Mouse (Mus musculus): ENCODE measurements around the gene Ncoa4. TPM values are rescaled to one million over a fixed set of nuclear protein-coding genes. Genes with fewer than 3 reads are reported as not detected.
A peak's percentile ranks its signal among the peaks of the same experiment; 100 is the strongest.
"Not testable (repeated sequence)": the region's sequence is repeated elsewhere in the genome, so short reads cannot be mapped to it uniquely, and the experiment has no call there.

Gene Ncoa4
- total and polyA plus RNA-seq, 2 experiments, result 39.6 to 134 TPM

DNA sequence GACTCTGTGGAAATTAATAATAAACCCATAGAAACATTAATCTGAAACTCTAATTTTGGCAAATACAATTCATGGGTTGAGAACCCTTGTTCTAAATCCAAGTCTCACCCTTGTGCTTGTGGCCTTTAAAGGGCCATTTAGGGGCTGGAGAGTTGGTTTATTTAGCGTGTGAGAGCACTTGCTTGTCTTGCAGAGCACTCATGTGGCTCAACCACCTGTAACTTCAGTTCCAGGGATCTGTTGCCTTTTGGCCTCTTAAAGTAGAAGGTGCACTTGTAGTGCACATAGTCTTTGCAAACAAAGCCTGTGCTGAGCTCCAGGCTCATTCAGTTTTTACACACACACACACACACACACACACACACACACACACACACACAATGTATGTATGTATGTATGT lies 7.2 kb downstream of the Ncoa4 start:
- Histone ChIP-seq H3K79me2 (ENCODE audit: control insufficient read depth, insufficient read depth, low read length) (peaks cover 50% of the 10 kb centered on the region; the same call in 1 of the 2 replicates), H3K4me1 (ENCODE audit: control insufficient read depth, insufficient read depth, low read length) (peaks cover 31% of the 10 kb centered on the region), H3K36me3 (ENCODE audit: control insufficient read depth, insufficient read depth, low read length) (peaks cover 15% of the 10 kb centered on the region), H3K27me3 (ENCODE audit: control insufficient read depth, insufficient read depth, low read length) (no peaks in the 10 kb centered on the region), H3K4me3 (ENCODE audit: insufficient read depth, low read depth, low read length) (peak overlapping the region; percentile 36), H3K9ac (ENCODE audit: low read depth, low read length) (peak overlapping the region; percentile 48; the same call in 1 of the 2 replicates), H3K27ac (replicated peaks; ENCODE audit: insufficient read depth, low read depth, low read length) (peak overlapping the region; percentile 59)
- 23% methylated on average over 1 of the region's 1 CpGs for WGBS
- TF ChIP-seq POLR2A (IDR thresholded peaks at IDR 0.05; ENCODE audit: extremely low read depth, insufficient read depth, low read length) (no peak), CTCF (IDR thresholded peaks at IDR 0.05; ENCODE audit: low read depth, low read length) (no peak)
- peak; percentile 61 for DNase-seq (ENCODE audit: extremely low read depth, low read depth, low spot score)

- H3K9ac ChIP-seq (ENCODE audit: low read depth, low read length), result no peak overlapping the region
- H3K79me2 ChIP-seq (ENCODE audit: control insufficient read depth, insufficient read depth, low read length), result peaks cover 45% of the 10 kb centered on the region; the same call in 1 of the 2 replicates
- WGBS, result 76% methylated on average over 5 of the region's 5 CpGs
- H3K4me3 ChIP-seq (ENCODE audit: insufficient read depth, low read depth, low read length), result no peak overlapping the region
- H3K4me1 ChIP-seq (ENCODE audit: control insufficient read depth, insufficient read depth, low read length), result peaks cover 27% of the 10 kb centered on the region
- H3K27ac ChIP-seq (replicated peaks; ENCODE audit: insufficient read depth, low read depth, low read length), result no peak overlapping the region
- H3K36me3 ChIP-seq (ENCODE audit: control insufficient read depth, insufficient read depth, low read length), result peaks cover 20% of the 10 kb centered on the region
- H3K27me3 ChIP-seq (ENCODE audit: control insufficient read depth, insufficient read depth, low read length), result no peaks in the 10 kb centered on the region
- TF ChIP-seq CTCF (IDR thresholded peaks at IDR 0.05; ENCODE audit: low read depth, low read length) (no peak), POLR2A (IDR thresholded peaks at IDR 0.05; ENCODE audit: extremely low read depth, insufficient read depth, low read length) (no peak)
- no peak for DNase-seq (ENCODE audit: extremely low read depth, low read depth, low spot score)
Measured at GRCm38 (mm10) chr14:32167326-32167725, 7.7 kb downstream of the Ncoa4 start.

DNA sequence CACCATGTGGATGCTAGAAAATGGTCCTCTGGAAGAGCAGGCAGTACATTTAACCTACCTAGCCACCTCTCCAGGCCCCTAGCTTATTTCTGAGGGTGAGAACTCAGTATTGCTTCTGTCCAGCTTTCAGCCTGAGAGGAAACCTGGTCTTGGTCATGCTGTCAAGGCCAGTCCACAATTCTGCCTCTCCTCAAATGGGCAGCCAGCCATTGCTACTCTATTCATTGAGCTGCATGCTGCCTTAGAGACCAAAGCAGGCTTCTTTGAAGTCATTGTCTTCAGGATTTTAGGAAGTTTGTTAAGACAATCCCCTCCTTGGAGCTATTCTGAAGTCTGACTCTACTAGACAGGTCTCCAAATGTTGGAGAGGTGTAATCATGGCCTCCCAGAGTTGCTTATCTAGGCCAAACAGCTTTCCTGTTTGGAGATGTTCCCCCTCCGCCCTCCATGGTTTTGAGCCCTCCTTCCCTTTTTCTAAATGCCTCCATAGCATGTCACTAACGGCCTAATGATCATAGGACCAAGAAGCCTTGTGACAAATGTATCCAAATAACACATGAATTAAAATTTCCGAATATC lies 9.1 kb downstream of the Ncoa4 start:
- Histone ChIP-seq H3K36me3 (ENCODE audit: control insufficient read depth, insufficient read depth, low read length) (peaks cover 32% of the 10 kb centered on the region), H3K9ac (ENCODE audit: low read depth, low read length) (peak overlapping the region; percentile 34; the same call in 1 of the 2 replicates), H3K79me2 (ENCODE audit: control insufficient read depth, insufficient read depth, low read length) (peaks cover 39% of the 10 kb centered on the region; the same call in 1 of the 2 replicates), H3K4me1 (ENCODE audit: control insufficient read depth, insufficient read depth, low read length) (peaks cover 21% of the 10 kb centered on the region), H3K4me3 (ENCODE audit: insufficient read depth, low read depth, low read length) (no peak overlapping the region), H3K27ac (replicated peaks; ENCODE audit: insufficient read depth, low read depth, low read length) (peak overlapping the region; percentile 64), H3K27me3 (ENCODE audit: control insufficient read depth, insufficient read depth, low read length) (no peaks in the 10 kb centered on the region)
- 76% methylated on average over 3 of the region's 3 CpGs for WGBS
- DNase-seq (ENCODE audit: extremely low read depth, low read depth, low spot score), result no peak
- TF ChIP-seq POLR2A (IDR thresholded peaks at IDR 0.05; ENCODE audit: extremely low read depth, insufficient read depth, low read length) (no peak), CTCF (IDR thresholded peaks at IDR 0.05; ENCODE audit: low read depth, low read length) (no peak)

GRCm38 (mm10) chr14:32170137-32170536 lies 10.5 kb downstream of the Ncoa4 start:
- Histone ChIP-seq H3K27ac (replicated peaks; ENCODE audit: insufficient read depth, low read depth, low read length) (no peak overlapping the region), H3K9ac (ENCODE audit: low read depth, low read length) (no peak overlapping the region)

GRCm38 (mm10) chr14:32175310-32175709 lies 15.6 kb downstream of the Ncoa4 start:
- Histone ChIP-seq H3K4me1 (ENCODE audit: control insufficient read depth, insufficient read depth, low read length) (peaks cover 5% of the 10 kb centered on the region; the same call in 1 of the 2 replicates), H3K9ac (ENCODE audit: low read depth, low read length) (no peak overlapping the region), H3K79me2 (ENCODE audit: control insufficient read depth, insufficient read depth, low read length) (peaks cover 4% of the 10 kb centered on the region; the same call in 1 of the 2 replicates), H3K27me3 (ENCODE audit: control insufficient read depth, insufficient read depth, low read length) (no peaks in the 10 kb centered on the region), H3K4me3 (ENCODE audit: insufficient read depth, low read depth, low read length) (no peak overlapping the region), H3K27ac (replicated peaks; ENCODE audit: insufficient read depth, low read depth, low read length) (no peak overlapping the region), H3K36me3 (ENCODE audit: control insufficient read depth, insufficient read depth, low read length) (peaks cover 57% of the 10 kb centered on the region)
- TF ChIP-seq POLR2A (IDR thresholded peaks at IDR 0.05; ENCODE audit: extremely low read depth, insufficient read depth, low read length) (no peak), CTCF (IDR thresholded peaks at IDR 0.05; ENCODE audit: low read depth, low read length) (no peak)
- 86% methylated on average over 2 of the region's 2 CpGs for WGBS
- no peak for DNase-seq (ENCODE audit: extremely low read depth, low read depth, low spot score)

More at GRCm38 (mm10) chr14:32170137-32170536, 10.5 kb downstream of the Ncoa4 start:
- Histone ChIP-seq H3K79me2 (ENCODE audit: control insufficient read depth, insufficient read depth, low read length) (peaks cover 36% of the 10 kb centered on the region; the same call in 1 of the 2 replicates), H3K27me3 (ENCODE audit: control insufficient read depth, insufficient read depth, low read length) (no peaks in the 10 kb centered on the region), H3K4me1 (ENCODE audit: control insufficient read depth, insufficient read depth, low read length) (peaks cover 11% of the 10 kb centered on the region), H3K36me3 (ENCODE audit: control insufficient read depth, insufficient read depth, low read length) (peaks cover 41% of the 10 kb centered on the region), H3K4me3 (ENCODE audit: insufficient read depth, low read depth, low read length) (no peak overlapping the region)
- 89% methylated on average over 4 of the region's 4 CpGs for WGBS
- no peak for DNase-seq (ENCODE audit: extremely low read depth, low read depth, low spot score)
- TF ChIP-seq CTCF (IDR thresholded peaks at IDR 0.05; ENCODE audit: low read depth, low read length), result no peak
- TF ChIP-seq POLR2A (IDR thresholded peaks at IDR 0.05; ENCODE audit: extremely low read depth, insufficient read depth, low read length), result no peak

- H3K36me3 ChIP-seq (ENCODE audit: control insufficient read depth, insufficient read depth, low read length), result peaks cover 57% of the 10 kb centered on the region
- WGBS, result 79% methylated on average over 5 of the region's 5 CpGs
- not testable (repeated sequence) for DNase-seq (ENCODE audit: extremely low read depth, low read depth, low spot score); H3K79me2 ChIP-seq (ENCODE audit: control insufficient read depth, insufficient read depth, low read length); H3K27ac ChIP-seq (replicated peaks; ENCODE audit: insufficient read depth, low read depth, low read length); H3K9ac ChIP-seq (ENCODE audit: low read depth, low read length); H3K27me3 ChIP-seq (ENCODE audit: control insufficient read depth, insufficient read depth, low read length); H3K4me3 ChIP-seq (ENCODE audit: insufficient read depth, low read depth, low read length); H3K4me1 ChIP-seq (ENCODE audit: control insufficient read depth, insufficient read depth, low read length)
Measured at GRCm38 (mm10) chr14:32176590-32176989, 16.9 kb downstream of the Ncoa4 start.

All from liver, adult 2 months (tissue).